Mouse (Mus musculus) heart, adult 11 months (tissue): ENCODE results near the gene Btbd16.
A peak's percentile ranks its signal among the peaks of the same experiment; 100 is the strongest.

Experiments used
- DNase-seq: peaks from one replicate; pipeline ENCODE4 v3.0.0; 2022

Btbd16 gene

GRCm38 (mm10) chr7:130770707-130771106 lies 3.2 kb upstream of the Btbd16 start:
- DNase-seq = peak; percentile 90

DNA sequence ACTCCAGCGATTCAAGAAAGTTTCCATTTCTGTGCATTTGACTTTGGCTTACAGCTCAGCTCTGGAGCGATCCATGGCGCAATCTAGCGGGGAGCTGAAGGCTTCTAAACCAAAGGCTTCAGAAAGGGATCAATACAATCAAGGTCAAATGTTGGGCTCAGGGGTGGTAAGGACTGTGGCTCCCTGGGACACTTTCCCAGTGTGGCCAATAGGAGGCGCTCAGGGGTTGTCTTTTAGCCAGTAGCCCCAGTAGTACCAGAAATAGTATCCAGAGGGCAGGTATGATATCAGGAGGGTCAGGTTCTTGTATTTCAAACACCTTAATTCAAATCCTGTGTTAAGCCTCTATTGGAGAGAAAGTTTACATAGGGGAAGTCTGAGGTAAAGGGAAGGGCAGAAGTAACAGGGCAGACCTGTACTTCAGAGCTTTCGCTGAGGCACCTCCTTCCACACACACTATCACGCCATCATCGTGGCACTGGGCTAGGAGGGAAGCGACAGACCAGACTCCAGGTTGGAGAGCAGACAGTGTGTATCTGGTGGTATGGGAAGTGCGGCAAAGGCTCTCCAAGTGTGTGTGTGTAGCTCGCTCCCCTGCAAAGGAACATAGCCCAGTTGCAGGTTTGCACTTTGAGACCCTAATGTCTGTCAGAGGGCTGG lies 568 bp upstream of the Btbd16 start:
- DNase-seq = peak; percentile 90

GRCm38 (mm10) chr7:130780866-130781419 lies 7.1 kb downstream of the Btbd16 start:
- DNase-seq = peak; percentile 97

- peak; percentile 91 for DNase-seq
Measured at GRCm38 (mm10) chr7:130782501-130783050, 8.7 kb downstream of the Btbd16 start.

- no peak for DNase-seq
Measured at GRCm38 (mm10) chr7:130785923-130786575, 12.2 kb downstream of the Btbd16 start.

- DNase-seq = peak; percentile 89
Measured at GRCm38 (mm10) chr7:130786708-130787107, 12.8 kb downstream of the Btbd16 start.

DNA sequence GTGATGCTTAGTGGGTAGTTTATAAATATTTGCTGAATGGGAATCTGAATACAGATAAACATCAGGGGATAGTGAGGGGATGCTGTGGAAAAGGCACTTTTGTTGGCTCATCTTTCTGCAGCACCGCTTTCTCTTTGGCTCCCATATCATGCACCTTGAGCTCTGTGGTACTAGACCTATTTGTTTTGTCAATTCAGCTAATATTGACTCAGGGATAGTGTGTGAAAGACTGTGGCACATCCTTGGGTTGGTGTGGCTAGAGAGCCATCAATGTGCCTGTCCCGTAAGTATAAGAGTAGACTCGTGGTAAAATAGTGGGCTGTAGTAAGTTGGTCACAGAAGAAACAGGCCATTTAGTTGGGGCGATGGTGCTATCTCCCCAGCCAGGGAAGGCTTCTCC lies 13.7 kb downstream of the Btbd16 start:
- DNase-seq = no peak

DNA sequence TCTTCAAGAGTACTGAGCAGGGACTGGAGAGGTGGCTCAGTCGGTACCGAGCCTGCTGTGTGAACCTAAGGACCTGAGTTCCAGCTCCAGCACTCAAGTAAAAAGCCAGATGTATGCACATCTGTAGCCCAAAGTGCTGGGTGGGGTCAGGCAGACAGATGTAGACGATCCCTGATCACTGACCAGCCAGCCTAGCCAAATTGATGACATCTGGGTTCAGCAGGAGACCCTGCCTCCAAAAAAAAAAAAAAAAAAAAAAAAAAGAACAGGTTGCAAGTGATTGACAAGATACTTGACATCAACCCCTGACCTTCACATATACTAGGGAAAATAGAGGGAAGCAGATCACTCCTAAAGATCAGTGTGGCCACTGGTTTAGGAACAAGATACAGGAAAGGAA lies 15.1 kb downstream of the Btbd16 start:
- DNase-seq = no peak

DNA sequence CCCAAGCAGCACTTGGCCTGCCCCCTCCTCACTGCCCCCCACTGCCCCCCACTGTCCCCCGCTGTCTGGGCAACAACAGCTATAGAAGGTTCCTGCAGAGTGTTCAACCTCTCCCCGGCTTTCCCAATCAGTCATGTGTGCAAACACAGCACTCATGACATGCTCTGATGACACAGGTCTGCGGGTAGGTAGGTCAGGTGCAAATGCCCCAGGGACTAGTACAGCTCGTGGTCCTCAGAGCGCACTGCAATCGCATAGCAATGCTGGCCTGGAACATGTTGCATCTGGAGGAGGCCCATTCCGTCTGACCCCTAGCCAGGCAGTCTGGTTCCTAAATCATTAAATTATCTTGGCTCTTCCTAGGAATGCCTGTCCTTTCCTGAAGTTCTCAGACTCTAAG lies 15.6 kb downstream of the Btbd16 start:
- DNase-seq = no peak

DNA sequence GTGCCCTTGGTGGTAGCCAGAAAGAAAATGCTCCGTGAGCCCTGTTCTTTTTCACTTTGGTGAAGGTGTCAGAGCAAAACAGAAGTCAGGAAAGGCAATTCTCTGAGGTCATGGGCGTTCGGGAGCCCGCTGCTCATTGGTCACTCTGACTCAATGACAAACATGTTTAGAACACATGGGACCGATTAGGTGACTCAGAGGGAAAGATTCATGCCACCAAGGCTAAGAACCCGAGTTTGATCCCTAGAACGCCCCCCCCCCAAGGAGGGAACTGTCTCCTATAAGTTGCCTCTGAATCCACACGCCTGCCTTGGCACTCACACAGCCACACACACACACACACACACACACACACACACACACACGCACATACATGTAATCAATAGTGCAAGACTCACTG lies 19.8 kb downstream of the Btbd16 start:
- DNase-seq = no peak

GRCm38 (mm10) chr7:130796786-130797185 lies 22.9 kb downstream of the Btbd16 start:
- DNase-seq = no peak

- DNase-seq = no peak
Measured at GRCm38 (mm10) chr7:130797524-130797923, 23.7 kb downstream of the Btbd16 start.

DNA sequence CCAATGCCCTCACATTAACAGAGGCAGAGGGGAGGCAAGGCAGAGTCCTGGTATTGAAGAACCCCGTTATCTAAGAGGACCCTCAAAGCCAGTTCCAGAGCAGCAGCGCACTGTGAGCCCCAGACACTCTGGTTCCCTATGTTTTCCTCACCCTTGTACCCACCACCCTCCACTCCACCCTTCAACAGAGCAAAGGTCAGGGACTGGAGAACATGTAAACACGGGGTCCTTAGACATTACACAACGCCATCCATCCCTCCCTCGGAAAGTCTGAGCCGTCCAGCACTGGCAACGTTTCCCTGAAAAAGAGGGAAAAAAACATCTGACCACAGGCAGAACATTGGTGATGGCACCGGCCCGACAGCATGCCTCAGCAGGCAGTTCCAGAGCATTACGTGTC lies 25.5 kb downstream of the Btbd16 start:
- no peak for DNase-seq

GRCm38 (mm10) chr7:130800681-130801080 lies 26.8 kb downstream of the Btbd16 start:
- DNase-seq = no peak

- DNase-seq = no peak
Measured at GRCm38 (mm10) chr7:130801811-130802210, 27.9 kb downstream of the Btbd16 start.

- no peak for DNase-seq
Measured at GRCm38 (mm10) chr7:130803251-130803825, 29.5 kb downstream of the Btbd16 start.

GRCm38 (mm10) chr7:130804991-130805390 lies 31.1 kb downstream of the Btbd16 start:
- peak; percentile 90 for DNase-seq

- DNase-seq = peak; percentile 95
Measured at GRCm38 (mm10) chr7:130807749-130808148, 33.9 kb downstream of the Btbd16 start.

DNA sequence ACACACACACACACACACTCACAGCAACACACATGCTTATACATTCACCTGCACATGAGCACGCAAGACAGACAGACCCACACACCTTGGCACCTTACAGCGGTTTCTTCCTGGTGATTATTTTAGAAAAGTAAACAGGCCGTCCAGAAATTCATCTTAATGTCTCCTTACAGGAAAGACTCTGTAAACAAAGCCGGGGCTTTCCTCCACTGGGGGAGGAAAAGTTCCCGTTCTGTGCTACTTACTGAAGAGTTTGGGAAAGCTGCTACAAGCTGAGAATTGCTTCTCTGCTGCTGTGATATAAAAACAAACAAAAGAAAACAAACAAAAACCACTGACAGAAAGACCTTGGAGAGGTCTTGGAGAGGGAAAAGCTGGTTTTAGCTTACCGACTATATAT lies 34.8 kb downstream of the Btbd16 start:
- no peak for DNase-seq

DNA sequence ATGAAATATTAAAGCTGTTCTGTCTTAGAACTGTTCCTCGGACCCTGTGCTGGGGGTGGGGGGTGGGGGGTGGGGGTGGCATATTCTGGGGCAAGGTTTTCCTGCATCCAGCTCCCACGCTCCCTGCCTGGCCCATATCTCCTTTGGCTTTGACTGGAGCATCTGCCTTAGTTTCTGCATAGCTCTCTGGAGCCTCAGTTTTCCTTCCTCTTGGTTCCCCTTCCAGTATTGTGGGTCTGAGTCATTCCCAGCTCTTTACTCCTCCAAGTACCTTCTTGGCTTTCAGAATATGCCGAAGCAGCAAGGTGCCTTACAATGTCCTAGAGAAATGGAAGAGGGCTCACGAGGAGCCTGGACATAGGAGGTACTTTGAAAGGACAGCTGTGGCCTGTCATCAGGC lies 36.4 kb downstream of the Btbd16 start:
- DNase-seq = no peak

DNA sequence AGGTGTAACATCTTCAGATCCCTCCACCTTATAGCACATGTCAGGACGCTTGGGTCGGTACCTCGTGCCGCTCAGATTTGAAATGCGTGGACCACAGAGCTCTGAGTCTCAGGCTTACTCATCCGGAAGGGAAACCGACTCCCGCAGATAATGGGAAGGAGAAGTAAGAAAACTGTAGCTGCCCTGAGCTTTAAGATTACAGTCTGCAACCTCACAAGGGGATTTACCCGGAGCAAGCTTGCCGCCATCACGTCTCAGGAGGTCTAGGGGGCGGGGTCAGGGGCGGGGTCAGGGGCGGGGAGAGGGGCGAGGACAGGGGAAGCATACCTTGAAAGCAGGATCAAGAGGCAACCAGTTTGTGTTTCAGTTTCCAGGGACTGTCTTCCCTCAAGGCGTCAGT lies 38.5 kb downstream of the Btbd16 start:
- DNase-seq = no peak

GRCm38 (mm10) chr7:130815601-130816000 lies 41.7 kb downstream of the Btbd16 start:
- DNase-seq = no peak

- no peak for DNase-seq
Measured at GRCm38 (mm10) chr7:130816243-130816642, 42.4 kb downstream of the Btbd16 start.

DNA sequence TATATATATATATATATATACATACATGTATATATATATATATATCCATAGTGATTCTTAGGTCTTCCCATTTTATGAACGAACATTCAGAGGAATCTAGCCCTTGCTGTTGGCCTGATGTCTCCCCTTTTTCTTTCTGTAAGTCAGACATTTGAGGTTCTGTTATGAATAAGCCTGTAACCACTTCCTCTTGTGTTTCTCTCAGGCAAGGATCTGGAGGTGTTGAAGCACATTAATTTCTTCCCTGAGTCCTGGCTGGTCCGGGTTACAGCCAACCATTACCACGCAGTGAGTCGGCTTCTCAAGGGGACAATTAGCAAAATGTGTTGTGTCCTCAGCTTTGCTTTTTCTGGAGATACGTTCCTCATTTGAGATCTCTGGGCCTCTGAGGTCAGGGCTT lies 44.9 kb downstream of the Btbd16 start:
- DNase-seq = no peak
